Mouse (Mus musculus) hindbrain, embryonic 11.5 days (tissue): ENCODE measurements around the gene Mettl7a2. TPM values are rescaled to one million over a fixed set of nuclear protein-coding genes. Genes with fewer than 3 reads are reported as not detected.
"Not testable (repeated sequence)": the region's sequence is repeated elsewhere in the genome, so short reads cannot be mapped to it uniquely, and the experiment has no call there.

Source experiments
- ATAC-seq: fragments of 200-750 bp; cut with Nextera tagmentation; 2 replicates; pipeline ENCODE4 v1.8.0; 2017; ENCODE audit warnings: mild to moderate bottlenecking, moderate TSS enrichment, moderate library complexity; ENCODE audit not compliant: low FRiP score
- DNase-seq: peaks from one replicate; pipeline ENCODE4 v3.0.0-alpha.2; 2015; ENCODE audit warnings: low spot score
- H3K27ac ChIP-seq: fragments of 300-500 bp; sonication (generic); 2 replicates; pipeline ENCODE4 v1.5.1; 2014; ENCODE audit warnings: mild to moderate bottlenecking, low read depth, low read length
- H3K27me3 ChIP-seq: fragments of 300-500 bp; sonication (generic); 2 replicates; pipeline ENCODE4 v1.6.1; 2014; ENCODE audit warnings: mild to moderate bottlenecking, low read length, moderate library complexity, mixed read lengths; ENCODE audit not compliant: control insufficient read depth, insufficient read depth
- H3K36me3 ChIP-seq: fragments of 300-500 bp; sonication (generic); 2 replicates; pipeline ENCODE4 v1.6.1; 2014; ENCODE audit warnings: mild to moderate bottlenecking, low read length, moderate library complexity, mixed read lengths; ENCODE audit not compliant: control insufficient read depth, insufficient read depth
- H3K4me1 ChIP-seq: fragments of 300-500 bp; sonication (generic); replicated peaks from 2 replicates; pipeline ENCODE4 v1.6.1; 2014; ENCODE audit warnings: low read length, mixed read lengths; ENCODE audit not compliant: control insufficient read depth, insufficient read depth
- H3K4me2 ChIP-seq: fragments of 300-500 bp; sonication (generic); replicated peaks from 2 replicates; pipeline ENCODE4 v1.6.1; 2014; ENCODE audit warnings: mild to moderate bottlenecking, low read depth, low read length
- H3K4me3 ChIP-seq: fragments of 300-500 bp; sonication (generic); 2 replicates; pipeline ENCODE4 v1.5.1; 2014; ENCODE audit warnings: low read depth, low read length
- H3K9ac ChIP-seq: fragments of 300-500 bp; sonication (generic); 2 replicates; pipeline ENCODE4 v1.6.1; 2014; ENCODE audit warnings: low read depth, low read length
- H3K9me3 ChIP-seq: fragments of 300-500 bp; sonication (generic); 2 replicates; pipeline ENCODE4 v1.6.1; 2016; ENCODE audit warnings: low read length; ENCODE audit not compliant: control insufficient read depth
- WGBS: fragments of 180-500 bp; shearing (Covaris S2); extraction: QIAGEN DNeasy Blood & Tissue Kit; methylation state at CpG from one replicate; pipeline ENCODE4 v1.1.7; 2014; 5-methylcytosine and 5-hydroxymethylcytosine counted together
- polyA plus RNA-seq: library from polyadenylated mRNA; unstranded; fragments of >200 nt; fragmentation: Nextera tagmentation; extraction: Ambion mirVana; gene quantifications from 2 replicates; pipeline ENCODE4 v1.2.1, GENCODE M21; 2014

The Mettl7a2 gene
- not detected in 2 replicates for polyA plus RNA-seq

GRCm38 (mm10) chr15:100352711-100353250, at the start of gene Mettl7a2, which contains the start of gene Methig1:
TSS of gene Mettl7a2 (plus strand) at chr15:100353200.
TSS of gene Methig1 (plus strand) at chr15:100353149.
- WGBS = 83% methylated on average over 10 of the region's 10 CpGs
- H3K4me1 ChIP-seq = no peaks in the 10 kb centered on the region
- ATAC-seq (no peak), DNase-seq (no peak)
- H3K9ac ChIP-seq = no peak within 1 kb of the TSS
- H3K9me3 ChIP-seq = no peaks in the 10 kb centered on the region
- no peak within 1 kb of the TSS for H3K4me3 ChIP-seq
- H3K36me3 ChIP-seq = no peaks in the 10 kb centered on the region
- no peak within 1 kb of the TSS for H3K4me2 ChIP-seq
- no peaks in the 10 kb centered on the region for H3K27me3 ChIP-seq
- no peak within 1 kb of the TSS for H3K27ac ChIP-seq

- H3K4me3 ChIP-seq = no peak overlapping the region
- H3K4me1 ChIP-seq = no peaks in the 10 kb centered on the region
- no peak overlapping the region; the same call in 1 of the 2 replicates for H3K4me2 ChIP-seq
- H3K9me3 ChIP-seq = no peaks in the 10 kb centered on the region
- H3K36me3 ChIP-seq = no peaks in the 10 kb centered on the region
- 57% methylated on average over 8 of the region's 8 CpGs for WGBS
- ATAC-seq = no peak
- DNase-seq = no peak
- H3K27me3 ChIP-seq = no peaks in the 10 kb centered on the region
- H3K27ac ChIP-seq = no peak overlapping the region
- H3K9ac ChIP-seq = no peak overlapping the region
These were observed 49.5 kb upstream of the Mettl7a2 start for GRCm38 (mm10) chr15:100303428-100304018.

- DNase-seq = peak; percentile 75
- 2% methylated on average over 24 of the region's 30 CpGs for WGBS
- no peaks in the 10 kb centered on the region for H3K9me3 ChIP-seq
These were observed 48.7 kb upstream of the Mettl7a2 start, which contains the start of gene Mettl7a1 for GRCm38 (mm10) chr15:100304019-100304991. TSS of gene Mettl7a1 (plus strand) at chr15:100304140.

GRCm38 (mm10) chr15:100306201-100306600, 46.8 kb upstream of the Mettl7a2 start:
- WGBS = 91% methylated on average over 2 of the region's 2 CpGs
- no peak overlapping the region for H3K4me3 ChIP-seq

More at GRCm38 (mm10) chr15:100304019-100304991, 48.7 kb upstream of the Mettl7a2 start, which contains the start of gene Mettl7a1:
- Histone ChIP-seq H3K4me1 (no peaks in the 10 kb centered on the region), H3K4me3 (peak within 1 kb of the TSS; percentile 47), H3K4me2 (peak within 1 kb of the TSS; percentile 65), H3K27ac (peak within 1 kb of the TSS; percentile 79), H3K9ac (peak within 1 kb of the TSS; percentile 73), H3K27me3 (no peaks in the 10 kb centered on the region), H3K36me3 (no peaks in the 10 kb centered on the region)
- peak; percentile 85 for ATAC-seq

GRCm38 (mm10) chr15:100307438-100308096, 45.4 kb upstream of the Mettl7a2 start:
- not testable (repeated sequence) for H3K9ac ChIP-seq, ATAC-seq, H3K4me3 ChIP-seq, H3K4me2 ChIP-seq, H3K27ac ChIP-seq, H3K9me3 ChIP-seq, H3K4me1 ChIP-seq, H3K36me3 ChIP-seq, H3K27me3 ChIP-seq
- DNase-seq = peak; percentile 62
- 58% methylated on average over 11 of the region's 11 CpGs for WGBS

More at GRCm38 (mm10) chr15:100306201-100306600, 46.8 kb upstream of the Mettl7a2 start:
- DNase-seq (no peak), ATAC-seq (no peak)
- Histone ChIP-seq H3K27ac (no peak overlapping the region), H3K9ac (no peak overlapping the region), H3K36me3 (no peaks in the 10 kb centered on the region), H3K4me1 (no peaks in the 10 kb centered on the region), H3K9me3 (no peaks in the 10 kb centered on the region), H3K27me3 (no peaks in the 10 kb centered on the region), H3K4me2 (no peak overlapping the region)

- WGBS = 96% methylated on average over 2 of the region's 2 CpGs
- DNase-seq = no peak
These were observed 40.7 kb upstream of the Mettl7a2 start for GRCm38 (mm10) chr15:100312346-100312745.

GRCm38 (mm10) chr15:100314448-100315145, 38.4 kb upstream of the Mettl7a2 start:
- no peak for ATAC-seq

More at GRCm38 (mm10) chr15:100312346-100312745, 40.7 kb upstream of the Mettl7a2 start:
- Histone ChIP-seq H3K4me2 (no peak overlapping the region), H3K9ac (0 out of 2 replicates have a peak overlapping the region, but pooled peaks have one; percentile 31), H3K4me1 (no peaks in the 10 kb centered on the region), H3K36me3 (no peaks in the 10 kb centered on the region), H3K27me3 (no peaks in the 10 kb centered on the region), H3K9me3 (no peaks in the 10 kb centered on the region), H3K4me3 (no peak overlapping the region), H3K27ac (no peak overlapping the region)
- ATAC-seq = no peak

More at GRCm38 (mm10) chr15:100314448-100315145, 38.4 kb upstream of the Mettl7a2 start:
- H3K9ac ChIP-seq = no peak overlapping the region
- DNase-seq = no peak
- WGBS = 97% methylated on average over 5 of the region's 5 CpGs
- no peak overlapping the region for H3K4me2 ChIP-seq
- H3K4me1 ChIP-seq = no peaks in the 10 kb centered on the region
- no peaks in the 10 kb centered on the region for H3K36me3 ChIP-seq
- no peak overlapping the region for H3K27ac ChIP-seq
- no peaks in the 10 kb centered on the region for H3K9me3 ChIP-seq
- no peak overlapping the region for H3K4me3 ChIP-seq
- H3K27me3 ChIP-seq = no peaks in the 10 kb centered on the region
